Mouse (Mus musculus) neural tube, embryonic 11.5 days (tissue): ENCODE measurements around the gene Zscan5b. TPM values are rescaled to one million over a fixed set of nuclear protein-coding genes. Genes with fewer than 3 reads are reported as not detected.

Source experiments
- ATAC-seq: fragments of 200-750 bp; cut with Nextera tagmentation; 2 replicates; pipeline ENCODE4 v1.8.0; 2017; ENCODE audit warnings: moderate number of reproducible peaks, mild to moderate bottlenecking, moderate TSS enrichment, moderate library complexity; ENCODE audit not compliant: insufficient read depth, low FRiP score, low TSS enrichment
- DNase-seq: peaks from one replicate; pipeline ENCODE4 v3.0.0-alpha.2; 2015; ENCODE audit warnings: low spot score
- H3K27ac ChIP-seq: fragments of 300-500 bp; sonication (generic); 2 replicates; pipeline ENCODE4 v1.5.1; 2014; ENCODE audit warnings: low read depth, mild to moderate bottlenecking, low read length
- H3K27me3 ChIP-seq: fragments of 300-500 bp; sonication (generic); 2 replicates; pipeline ENCODE4 v1.6.1; 2014; ENCODE audit warnings: mild to moderate bottlenecking, low read length, mixed read lengths; ENCODE audit not compliant: control insufficient read depth, insufficient read depth
- H3K36me3 ChIP-seq: fragments of 300-500 bp; sonication (generic); 2 replicates; pipeline ENCODE4 v1.6.1; 2014; ENCODE audit warnings: mild to moderate bottlenecking, low read length, moderate library complexity, mixed read lengths; ENCODE audit not compliant: control insufficient read depth, insufficient read depth
- H3K4me1 ChIP-seq: fragments of 300-500 bp; sonication (generic); 2 replicates; pipeline ENCODE4 v1.6.1; 2014; ENCODE audit warnings: low read length, mixed read lengths; ENCODE audit not compliant: control insufficient read depth, insufficient read depth
- H3K4me2 ChIP-seq: fragments of 300-500 bp; sonication (generic); 2 replicates; pipeline ENCODE4 v1.6.1; 2014; ENCODE audit warnings: low read depth, mild to moderate bottlenecking, moderate library complexity
- H3K4me3 ChIP-seq: fragments of 300-500 bp; sonication (generic); 2 replicates; pipeline ENCODE4 v1.5.1; 2014; ENCODE audit warnings: low read depth, low read length
- H3K9ac ChIP-seq: fragments of 300-500 bp; sonication (generic); 2 replicates; pipeline ENCODE4 v1.6.1; 2014; ENCODE audit warnings: mild to moderate bottlenecking, low read length
- H3K9me3 ChIP-seq: fragments of 300-500 bp; sonication (generic); 2 replicates; pipeline ENCODE4 v1.6.1; 2016; ENCODE audit warnings: low read length; ENCODE audit not compliant: control insufficient read depth
- WGBS: fragments of 180-500 bp; shearing (Covaris S2); extraction: QIAGEN DNeasy Blood & Tissue Kit; methylation state at CpG from one replicate; pipeline ENCODE4 v1.1.7; 2014; 5-methylcytosine and 5-hydroxymethylcytosine counted together
- polyA plus RNA-seq: library from polyadenylated mRNA; unstranded; fragments of >200 nt; fragmentation: Nextera tagmentation; extraction: Ambion mirVana; gene quantifications from 2 replicates; pipeline ENCODE4 v1.2.1, GENCODE M21; 2014

The Zscan5b gene
- polyA plus RNA-seq, 1 experiment from 2014 or later, result not detected

DNA sequence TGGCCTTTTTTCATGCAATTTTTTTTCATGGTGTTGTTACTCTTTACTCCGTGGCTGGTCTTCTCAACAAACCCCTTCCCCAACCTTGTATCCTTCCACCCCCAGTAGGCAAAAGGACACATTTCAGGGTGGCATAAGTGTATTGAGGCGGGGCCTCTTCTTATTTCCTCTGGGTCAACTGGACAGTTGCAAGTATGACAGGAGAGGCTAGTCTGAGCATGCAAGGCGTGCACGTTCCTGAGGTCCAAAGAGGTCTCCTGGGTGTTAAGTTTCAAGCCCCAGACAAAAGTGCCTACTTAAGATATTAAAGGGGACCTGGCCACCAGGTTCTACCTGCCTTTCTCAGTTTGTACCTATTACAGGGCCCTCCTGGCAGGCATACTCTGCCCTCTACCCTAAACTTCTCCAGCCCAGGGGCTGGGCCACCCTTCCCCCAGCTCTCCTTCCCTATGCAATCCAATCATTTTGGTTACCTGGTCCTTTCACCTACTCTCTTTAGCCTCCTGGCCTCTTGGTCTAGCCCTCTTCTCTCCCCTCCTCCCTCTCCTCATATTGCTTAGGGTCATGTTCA, 62.4 kb downstream of the Zscan5b start:
- Histone ChIP-seq H3K4me1 (peaks cover 4% of the 10 kb centered on the region; the same call in 1 of the 2 replicates), H3K4me3 (no peak overlapping the region), H3K4me2 (no peak overlapping the region), H3K9ac (no peak overlapping the region), H3K27ac (no peak overlapping the region), H3K9me3 (no peaks in the 10 kb centered on the region), H3K27me3 (no peaks in the 10 kb centered on the region), H3K36me3 (no peaks in the 10 kb centered on the region)
- DNase-seq (no peak), ATAC-seq (no peak)
- 92% methylated on average over 4 of the region's 4 CpGs for WGBS

DNA sequence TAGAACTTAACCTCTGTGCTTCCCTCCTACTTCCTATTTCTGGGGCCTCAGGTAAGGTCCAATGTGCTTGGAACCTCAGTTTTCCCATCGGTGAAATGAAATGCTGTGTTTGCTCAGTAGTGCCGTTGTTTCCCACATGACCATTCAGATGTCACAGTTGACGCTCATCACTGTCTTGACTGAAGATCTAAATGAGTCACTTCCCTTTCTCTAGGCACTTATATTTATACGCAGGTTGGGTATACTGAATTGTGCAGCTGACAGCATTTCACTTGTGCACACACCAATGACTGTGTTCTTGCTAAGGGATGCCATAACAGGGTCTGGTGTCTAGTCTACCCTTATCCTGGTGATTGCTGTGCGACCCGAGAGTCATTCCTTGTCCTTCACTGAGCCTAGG, 63.3 kb downstream of the Zscan5b start:
- 92% methylated on average over 6 of the region's 6 CpGs for WGBS

DNA sequence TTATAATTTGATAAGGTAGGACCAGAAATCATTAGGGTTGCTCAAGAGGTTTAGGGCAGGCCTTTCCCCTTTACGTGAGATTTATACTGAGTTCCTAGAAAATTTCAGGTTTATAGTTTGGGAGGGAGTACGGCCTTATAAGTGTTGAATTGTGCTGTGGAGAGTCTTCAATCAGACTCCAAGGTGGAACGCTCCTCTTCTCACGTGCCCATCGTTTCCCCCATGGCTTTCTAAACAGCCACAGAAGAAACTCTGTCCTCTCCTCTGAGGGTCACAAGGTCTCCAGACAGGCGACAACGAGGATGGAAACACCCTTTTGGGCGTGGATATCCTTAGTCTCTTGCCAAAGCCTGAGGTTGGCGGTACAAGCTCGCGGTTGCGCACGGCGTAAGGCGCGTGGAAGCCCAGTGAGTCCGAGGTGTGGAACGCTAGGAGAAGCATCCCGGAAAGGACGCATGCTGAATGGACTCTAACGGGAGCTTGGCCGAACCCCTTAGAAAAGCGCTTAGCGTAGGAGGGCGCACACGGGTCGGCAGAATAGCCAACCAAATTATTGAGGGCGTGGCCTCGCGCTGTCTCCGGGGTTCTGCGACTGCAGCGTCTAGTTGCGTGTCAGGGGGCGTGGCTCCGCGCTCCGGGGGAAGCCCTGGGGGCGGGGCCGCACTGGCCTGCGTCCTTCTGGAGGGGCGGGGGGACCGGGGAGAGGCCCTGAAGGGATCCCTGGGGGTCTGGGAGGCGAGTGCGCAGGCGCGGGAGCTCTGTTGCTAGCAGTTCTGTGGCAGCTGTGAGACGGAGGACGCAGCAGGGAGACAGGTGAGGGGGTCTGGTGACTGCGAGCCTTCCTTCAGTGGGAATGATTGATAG, 64.0 kb downstream of the Zscan5b start, which contains the start of gene Zfp667:
Zfp667 (plus strand) TSS at position 738 of the 864 bp plus-strand sequence.
- ATAC-seq (peak; percentile 70), DNase-seq (peak; percentile 99)
- Histone ChIP-seq H3K27me3 (no peaks in the 10 kb centered on the region), H3K4me2 (peak within 1 kb of the TSS; percentile 59), H3K36me3 (no peaks in the 10 kb centered on the region), H3K9me3 (no peaks in the 10 kb centered on the region), H3K27ac (peak within 1 kb of the TSS; percentile 60), H3K4me3 (peak within 1 kb of the TSS; percentile 43), H3K4me1 (peaks cover 4% of the 10 kb centered on the region; the same call in 1 of the 2 replicates), H3K9ac (peak within 1 kb of the TSS; percentile 56)
- WGBS, result 3% methylated on average over 50 of the region's 50 CpGs

More for the DNA sequence above, 63.3 kb downstream of the Zscan5b start:
- H3K4me3 ChIP-seq, result no peak overlapping the region
- H3K4me2 ChIP-seq, result no peak overlapping the region; the same call in 1 of the 2 replicates
- no peak for ATAC-seq
- no peak for DNase-seq
- no peaks in the 10 kb centered on the region for H3K9me3 ChIP-seq
- peaks cover 4% of the 10 kb centered on the region; the same call in 1 of the 2 replicates for H3K4me1 ChIP-seq
- no peak overlapping the region for H3K9ac ChIP-seq
- no peaks in the 10 kb centered on the region for H3K36me3 ChIP-seq
- no peak overlapping the region for H3K27ac ChIP-seq
- no peaks in the 10 kb centered on the region for H3K27me3 ChIP-seq

DNA sequence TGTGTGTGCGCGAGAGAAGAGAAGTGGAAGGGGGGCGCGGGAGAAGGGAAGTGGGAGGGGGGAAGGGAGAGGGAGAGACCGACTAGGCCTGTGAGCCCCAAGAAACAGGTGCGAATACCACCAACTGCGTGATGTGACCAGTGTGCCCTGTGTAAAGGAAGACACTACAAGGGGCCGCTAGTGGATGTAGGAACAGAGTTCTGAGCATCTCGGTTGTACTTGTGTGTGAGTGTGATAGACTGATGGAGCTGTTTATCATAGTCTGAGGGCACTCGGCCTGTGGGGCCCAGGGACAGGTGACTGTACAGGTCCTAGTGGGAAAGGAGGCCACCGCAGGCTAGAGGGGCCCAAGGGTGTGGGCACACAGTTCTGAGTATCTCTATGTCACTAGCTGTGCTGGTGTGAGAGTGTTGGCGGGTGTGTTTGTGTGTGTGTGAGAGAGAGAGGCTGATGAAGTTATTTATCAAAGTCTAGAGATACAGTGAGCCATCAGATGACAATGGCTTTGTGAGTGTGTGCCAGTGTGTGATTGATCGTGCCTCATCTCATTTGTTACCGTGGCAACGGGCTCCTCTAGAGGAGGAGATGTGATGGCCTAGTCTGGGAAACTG, 64.9 kb downstream of the Zscan5b start:
- Histone ChIP-seq H3K4me3 (peak overlapping the region; percentile 43), H3K27me3 (no peaks in the 10 kb centered on the region), H3K4me2 (peak overlapping the region; percentile 59), H3K9ac (peak overlapping the region; percentile 56), H3K4me1 (peaks cover 4% of the 10 kb centered on the region; the same call in 1 of the 2 replicates), H3K9me3 (no peaks in the 10 kb centered on the region), H3K36me3 (no peaks in the 10 kb centered on the region), H3K27ac (peak overlapping the region; percentile 60)
- ATAC-seq, result peak; percentile 21
- DNase-seq, result peak; percentile 60
- 26% methylated on average over 15 of the region's 15 CpGs for WGBS

Other genes with a start within 250 kb of the Zscan5b start
- gene Vmn1r65, start 211.3 kb upstream of the Zscan5b start, polyA plus RNA-seq, result not detected in 2 replicates
- gene Nlrp4c, start 177.1 kb upstream of the Zscan5b start, polyA plus RNA-seq, result not detected in 2 replicates
- gene Zfp787, start 66.3 kb upstream of the Zscan5b start, polyA plus RNA-seq, result 12.5 and 12.9 TPM in 2 replicates
- 71.2 and 71.5 TPM in 2 replicates for gene Zfp444, start 50.1 kb upstream of the Zscan5b start, polyA plus RNA-seq
- not detected in 2 replicates for gene Galp, start 25.2 kb upstream of the Zscan5b start, polyA plus RNA-seq
- not detected in 2 replicates for gene Epp13, start 30.4 kb downstream of the Zscan5b start, polyA plus RNA-seq
- gene Zfp667, start 64.3 kb downstream of the Zscan5b start, polyA plus RNA-seq, result 11.0 and 14.0 TPM in 2 replicates
- 8.2 and 9.4 TPM in 2 replicates for gene Zfp583, start 109.0 kb downstream of the Zscan5b start, polyA plus RNA-seq
- gene Gm3854, start 121.5 kb downstream of the Zscan5b start, polyA plus RNA-seq, result 2.7 and 3.3 TPM in 2 replicates
- gene Zfp78, start 141.0 kb downstream of the Zscan5b start, polyA plus RNA-seq, result 3.0 and 3.3 TPM in 2 replicates
- gene Zfp28, start 161.0 kb downstream of the Zscan5b start, polyA plus RNA-seq, result 14.4 and 14.9 TPM in 2 replicates
- 0.07 and 0.33 TPM in 2 replicates for gene Smim17, start 176.4 kb downstream of the Zscan5b start, polyA plus RNA-seq
- not detected in 2 replicates for gene Gm20715, start 188.0 kb downstream of the Zscan5b start, polyA plus RNA-seq
- gene Olfr1344, start 216.4 kb downstream of the Zscan5b start, polyA plus RNA-seq, result not detected in 2 replicates
- not detected in 2 replicates for gene Olfr1336, start 233.9 kb downstream of the Zscan5b start, polyA plus RNA-seq
- not detected in 2 replicates for gene Olfr1346, start 244.8 kb downstream of the Zscan5b start, polyA plus RNA-seq